Mouse (Mus musculus) MEL (cell line): ENCODE measurements at regions not wholly inside any gene's neighbourhood (a gene's known extent, or its start where the extent isn't known, plus 50 kb on each side); places are given as distances from the start of the nearest gene placed in this dataset.

ENCODE experiments used
- DNase-seq: peaks from one replicate; pipeline ENCODE4 v3.0.0; 2011; ENCODE audit warnings: low read depth, low spot score
- H3K27ac ChIP-seq: 2 replicates; pipeline ENCODE4 v1.5.1; 2012; ENCODE audit warnings: low read depth, mild to moderate bottlenecking, control low read depth, low read length, moderate library complexity; ENCODE audit not compliant: control insufficient read depth
- H3K27me3 ChIP-seq, 2 experiments: fragments of 150-350 bp in 1 of 2; sonication (generic) in 1 of 2; 2 replicates each; pipeline ENCODE4 v1.6.1; 2012; ENCODE audit warnings: low read length in 2 of 2, mild to moderate bottlenecking in 2 of 2, improper control_type of control experiment in 1 of 2, moderate library complexity in 1 of 2; ENCODE audit not compliant: insufficient read depth in 2 of 2, control insufficient read depth in 1 of 2
- H3K36me3 ChIP-seq, 2 experiments: 2 replicates each; pipeline ENCODE4 v1.6.1; 2012 to 2014; ENCODE audit warnings: low read length in 2 of 2, improper control_type of control experiment in 1 of 2, inconsistent platforms in 1 of 2, mild to moderate bottlenecking in 1 of 2; ENCODE audit not compliant: insufficient read depth in 2 of 2, control insufficient read depth in 1 of 2
- H3K4me1 ChIP-seq, 2 experiments: fragments of 150-350 bp in 1 of 2; sonication (generic) in 1 of 2; 2 replicates each; pipeline ENCODE4 v1.6.1; 2012; ENCODE audit warnings: low read length in 2 of 2, improper control_type of control experiment in 1 of 2, mild to moderate bottlenecking in 1 of 2; ENCODE audit not compliant: insufficient read depth in 2 of 2, control insufficient read depth in 1 of 2
- H3K4me3 ChIP-seq, 2 experiments: fragments of 150-350 bp in 1 of 2; sonication (generic) in 1 of 2; 2 replicates each; pipeline ENCODE4 v1.5.1; 2012; ENCODE audit warnings: low read depth in 2 of 2, low read length in 2 of 2, mild to moderate bottlenecking in 2 of 2, moderate library complexity in 2 of 2, control low read depth in 1 of 2, improper control_type of control experiment in 1 of 2; ENCODE audit not compliant: control insufficient read depth in 1 of 2, insufficient read depth in 1 of 2
- H3K79me2 ChIP-seq: 2 replicates; pipeline ENCODE4 v1.6.1; 2012; ENCODE audit warnings: mild to moderate bottlenecking, low read length, moderate library complexity; ENCODE audit not compliant: control insufficient read depth, poor library complexity, insufficient read depth
- H3K9ac ChIP-seq: 2 replicates; pipeline ENCODE4 v1.6.1; 2012; ENCODE audit warnings: low read depth, mild to moderate bottlenecking, control low read depth, low read length, moderate library complexity; ENCODE audit not compliant: control insufficient read depth, poor library complexity, severe bottlenecking
- H3K9me3 ChIP-seq: fragments of 150-350 bp; sonication (generic); replicated peaks from 2 replicates; pipeline ENCODE4 v1.6.1; 2012; ENCODE audit warnings: mild to moderate bottlenecking, low read length, improper control_type of control experiment, moderate library complexity; ENCODE audit not compliant: insufficient read depth
- CHD2 ChIP-seq: IDR thresholded peaks from 2 replicates; pipeline ENCODE4 v1.6.1; 2011; ENCODE audit warnings: low read length, improper control_type of control experiment
- CTCF ChIP-seq, 3 experiments: IDR thresholded peaks in 2 of 3; conservative IDR thresholded peaks in 1 of 3; 2 replicates each; pipeline ENCODE4 v1.5.1; 2011 to 2012; ENCODE audit warnings: low read length in 3 of 3, low read depth in 2 of 3, mild to moderate bottlenecking in 2 of 3, improper control_type of control experiment in 1 of 3, inconsistent platforms in 1 of 3, mixed read lengths in 1 of 3, moderate library complexity in 1 of 3; ENCODE audit not compliant: control insufficient read depth in 1 of 3, insufficient read depth in 1 of 3, poor library complexity in 1 of 3, severe bottlenecking in 1 of 3
- E2F4 ChIP-seq: IDR thresholded peaks from 2 replicates; pipeline ENCODE4 v1.6.1; 2011; ENCODE audit warnings: low read depth, low read length, improper control_type of control experiment, borderline replicate concordance
- ELF1 ChIP-seq: IDR thresholded peaks from 2 replicates; pipeline ENCODE4 v1.6.1; 2014; ENCODE audit warnings: low read depth, mild to moderate bottlenecking, inconsistent platforms, low read length, improper control_type of control experiment, moderate library complexity
- EP300 ChIP-seq, 2 experiments: IDR thresholded peaks; 2 replicates each; pipeline ENCODE4 v1.6.1; 2011; ENCODE audit warnings: improper control_type of control experiment in 2 of 2, low read length in 2 of 2, low read depth in 1 of 2, mild to moderate bottlenecking in 1 of 2
- ETS1 ChIP-seq: IDR thresholded peaks from 2 replicates; pipeline ENCODE4 v1.6.1; 2012; ENCODE audit warnings: low read depth, mild to moderate bottlenecking, inconsistent platforms, low read length, improper control_type of control experiment, moderate library complexity
- GABPA ChIP-seq: IDR thresholded peaks from 2 replicates; pipeline ENCODE4 v1.6.1; 2012; ENCODE audit warnings: low read depth, mild to moderate bottlenecking, inconsistent platforms, low read length, improper control_type of control experiment, moderate library complexity
- MAZ ChIP-seq: IDR thresholded peaks from 2 replicates; pipeline ENCODE4 v1.6.1; 2012; ENCODE audit warnings: low read depth, mild to moderate bottlenecking, inconsistent platforms, low read length, improper control_type of control experiment
- MYB ChIP-seq: IDR thresholded peaks from 2 replicates; pipeline ENCODE4 v1.6.1; 2011; ENCODE audit warnings: mild to moderate bottlenecking, low read depth, low read length, improper control_type of control experiment
- POLR2A ChIP-seq, 2 experiments: IDR thresholded peaks; 2 replicates each; pipeline ENCODE4 v1.6.1; 2011 to 2012; ENCODE audit warnings: low read length in 2 of 2, mild to moderate bottlenecking in 2 of 2, control low read depth in 1 of 2, improper control_type of control experiment in 1 of 2, low read depth in 1 of 2, moderate library complexity in 1 of 2; ENCODE audit not compliant: control insufficient read depth in 1 of 2, insufficient read depth in 1 of 2, poor library complexity in 1 of 2
- RCOR1 ChIP-seq: IDR thresholded peaks from 2 replicates; pipeline ENCODE4 v1.6.1; 2012; ENCODE audit warnings: low read depth, mild to moderate bottlenecking, inconsistent platforms, low read length, improper control_type of control experiment
- SIN3A ChIP-seq: IDR thresholded peaks from 2 replicates; pipeline ENCODE4 v1.6.1; 2012; ENCODE audit warnings: low read length, improper control_type of control experiment, inconsistent platforms
- TBP ChIP-seq: IDR thresholded peaks from 2 replicates; pipeline ENCODE4 v1.8.0; 2011; ENCODE audit warnings: low read depth, low read length, improper control_type of control experiment
- ZNF384 ChIP-seq: IDR thresholded peaks from 2 replicates; pipeline ENCODE4 v1.6.1; 2012; ENCODE audit warnings: low read depth, mild to moderate bottlenecking, inconsistent platforms, low read length, improper control_type of control experiment

DNA sequence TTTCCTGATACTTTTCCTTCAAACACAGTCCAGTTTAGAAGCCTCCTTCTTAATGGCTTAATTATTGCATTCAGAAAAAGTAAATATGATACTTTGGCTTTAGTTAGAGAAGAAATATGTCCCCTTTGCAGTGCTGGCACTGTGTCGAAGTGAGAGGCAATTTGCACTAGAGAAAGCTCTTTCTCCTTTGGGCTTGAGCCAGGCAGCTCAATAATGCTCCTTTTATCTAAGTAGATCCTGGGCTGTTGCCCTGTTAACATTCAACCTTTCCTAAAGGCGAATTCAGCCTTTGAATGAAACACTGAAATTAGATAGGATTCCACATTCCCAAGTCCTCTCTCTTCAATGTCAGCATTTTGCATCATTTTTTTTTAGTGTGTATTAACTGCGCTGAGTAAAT is 386.5 kb downstream of the Epha4 start:
- no peaks in the 10 kb centered on the region for H3K9me3 ChIP-seq
- H3K4me3 ChIP-seq, result no peak overlapping the region
- no peak for DNase-seq
- TF ChIP-seq ZNF384 (no peak), POLR2A (IDR thresholded peaks at IDR 0.05; ENCODE audit: control insufficient read depth in 1 of 2, insufficient read depth in 1 of 2, low read depth in 1 of 2, low read length in 2 of 2, poor library complexity in 1 of 2) (no peak), ETS1 (no peak), MAZ (no peak)
- H3K79me2 ChIP-seq, result no peaks in the 10 kb centered on the region
- no peaks in the 10 kb centered on the region for H3K4me1 ChIP-seq
- no peak overlapping the region for H3K27ac ChIP-seq
- no peaks in the 10 kb centered on the region for H3K27me3 ChIP-seq
- H3K9ac ChIP-seq, result no peak overlapping the region
- H3K36me3 ChIP-seq, result no peaks in the 10 kb centered on the region

DNA sequence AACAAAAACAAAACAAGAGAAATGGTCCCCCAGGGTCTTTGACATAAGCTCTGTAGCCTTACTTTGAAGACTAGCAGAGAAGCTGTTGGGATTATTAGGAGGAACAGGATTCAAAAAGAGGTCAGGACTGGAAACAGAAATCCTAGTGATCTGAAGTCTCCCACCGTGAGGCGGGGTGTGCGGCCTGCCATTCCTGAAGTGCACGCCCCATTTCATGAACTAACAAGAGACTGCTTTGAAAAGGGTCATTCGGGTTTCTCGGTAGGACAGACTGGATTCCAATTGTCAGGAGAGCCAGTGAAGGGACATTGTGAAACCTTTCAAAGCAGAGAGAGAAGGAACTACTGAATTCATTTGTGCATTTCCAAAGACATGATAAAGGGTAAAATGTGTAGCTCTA is 377.2 kb downstream of the Epha4 start:
- Histone ChIP-seq H3K9ac (no peak overlapping the region), H3K27ac (no peak overlapping the region), H3K36me3 (no peaks in the 10 kb centered on the region), H3K79me2 (no peaks in the 10 kb centered on the region), H3K4me3 (no peak overlapping the region), H3K4me1 (no peaks in the 10 kb centered on the region), H3K9me3 (no peaks in the 10 kb centered on the region), H3K27me3 (no peaks in the 10 kb centered on the region)
- DNase-seq, result no peak
- TF ChIP-seq E2F4, result no peak
- no peak for TF ChIP-seq TBP
- no peak for TF ChIP-seq CTCF (IDR thresholded peaks at IDR 0.05 in 2 of 3, conservative IDR thresholded peaks at IDR 0.05 in 1 of 3; ENCODE audit: control insufficient read depth in 1 of 3, insufficient read depth in 1 of 3, low read depth in 2 of 3, low read length in 3 of 3, poor library complexity in 1 of 3, severe bottlenecking in 1 of 3)

DNA sequence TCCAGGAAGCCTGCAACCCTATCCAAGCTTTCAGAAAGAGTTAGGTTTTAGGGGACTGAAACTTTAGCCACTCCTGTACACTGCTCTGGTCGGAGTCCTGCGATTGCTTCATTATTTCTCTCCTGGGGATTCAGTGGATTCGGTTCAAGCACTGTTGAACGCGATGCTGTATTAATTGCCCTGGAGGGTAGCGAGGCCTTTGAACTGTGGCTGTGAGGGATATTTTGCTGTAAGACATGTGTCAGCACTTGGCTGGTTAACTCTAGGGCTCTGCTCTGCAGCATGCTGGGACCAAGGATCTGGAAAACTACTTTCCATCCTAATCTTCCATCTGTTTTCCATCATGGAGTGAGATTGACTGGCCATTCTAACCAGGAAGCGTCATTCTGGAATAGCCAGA is 374.0 kb downstream of the Epha4 start:
- no peaks in the 10 kb centered on the region for H3K36me3 ChIP-seq
- H3K4me1 ChIP-seq, result no peaks in the 10 kb centered on the region
- no peak overlapping the region for H3K4me3 ChIP-seq
- no peaks in the 10 kb centered on the region for H3K79me2 ChIP-seq
- DNase-seq, result no peak
- H3K27ac ChIP-seq, result no peak overlapping the region
- H3K9me3 ChIP-seq, result no peaks in the 10 kb centered on the region
- H3K9ac ChIP-seq, result no peak overlapping the region
- no peaks in the 10 kb centered on the region for H3K27me3 ChIP-seq
- TF ChIP-seq GABPA (no peak), SIN3A (no peak)

DNA sequence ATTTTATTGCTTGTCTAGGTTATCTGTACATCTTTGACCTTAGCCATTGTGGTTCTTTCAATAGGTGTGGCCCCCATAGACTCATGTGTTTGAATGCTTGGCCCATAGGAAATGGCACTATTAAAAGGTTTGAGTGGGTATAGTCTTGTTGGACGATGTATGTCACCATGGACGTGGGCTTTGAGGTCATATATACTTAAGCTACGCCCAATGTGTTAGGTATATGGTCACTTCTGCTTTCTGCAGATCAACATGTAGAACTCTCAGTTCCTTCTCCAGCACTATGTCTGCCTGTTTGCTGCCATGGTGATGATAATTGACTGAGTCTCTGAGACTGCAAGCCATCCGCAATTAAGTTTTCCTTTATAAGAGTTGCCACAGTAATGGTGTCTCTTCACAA is 366.8 kb downstream of the Epha4 start:
- DNase-seq, result no peak
- TF ChIP-seq EP300 (IDR thresholded peaks at IDR 0.05; ENCODE audit: low read depth in 1 of 2, low read length in 2 of 2), result no peak
- TF ChIP-seq RCOR1, result no peak
- TF ChIP-seq SIN3A, result no peak
- no peak for TF ChIP-seq ELF1
- TF ChIP-seq E2F4, result no peak
- no peak for TF ChIP-seq MYB
- no peak for TF ChIP-seq CHD2
- TF ChIP-seq, all 39 proteins: peak for 0

More for the DNA sequence above, 366.8 kb downstream of the Epha4 start:
- no peak overlapping the region for H3K9ac ChIP-seq
- no peaks in the 10 kb centered on the region for H3K36me3 ChIP-seq
- H3K79me2 ChIP-seq, result no peaks in the 10 kb centered on the region
- no peaks in the 10 kb centered on the region for H3K4me1 ChIP-seq
- no peaks in the 10 kb centered on the region for H3K27me3 ChIP-seq
- no peaks in the 10 kb centered on the region for H3K9me3 ChIP-seq
- no peak overlapping the region for H3K27ac ChIP-seq
- H3K4me3 ChIP-seq, result no peak overlapping the region
